Mouse (Mus musculus): ENCODE results near the gene Sufu.

- no peak for TF ChIP-seq POLR2A (IDR thresholded peaks at IDR 0.05; ENCODE audit: low read depth, low read length)
- TF ChIP-seq CTCF (IDR thresholded peaks at IDR 0.05; ENCODE audit: extremely low read depth, insufficient read depth, insufficient read length, insufficient replicate concordance): no peak
Observed at GRCm38 (mm10) chr19:46518828-46519621, 122.3 kb downstream of the Sufu start.
